Mouse (Mus musculus): ENCODE results near the gene Flot2. TPM values are rescaled to one million over a fixed set of nuclear protein-coding genes. Genes with fewer than 3 reads are reported as not detected.
"Not testable (repeated sequence)": the region's sequence is repeated elsewhere in the genome, so short reads cannot be mapped to it uniquely, and the experiment has no call there.

Gene Flot2
- polyA plus RNA-seq, 1 experiment from 2014 or later: 60.6 TPM

DNA sequence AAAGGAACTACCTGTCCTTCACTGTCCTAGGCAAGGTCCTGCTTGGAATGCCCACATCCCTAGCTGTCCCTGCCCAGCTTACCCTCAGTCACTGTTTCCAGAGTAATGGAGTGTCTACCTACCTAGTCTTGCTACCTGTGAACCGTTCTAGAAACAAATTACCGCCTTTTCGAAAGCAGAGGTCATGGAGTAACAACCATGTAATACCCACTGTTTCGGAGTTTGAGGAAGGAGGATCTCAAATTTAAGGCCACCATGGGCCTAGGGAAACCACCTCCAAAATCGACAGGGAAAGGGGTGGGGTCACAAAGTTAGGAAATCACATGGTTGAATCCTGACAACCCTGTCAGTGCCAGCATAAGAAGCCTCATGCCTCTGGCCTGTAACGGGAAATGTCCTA lies 6.3 kb upstream of the Flot2 start:
- WGBS: 39% methylated on average over 6 of the region's 6 CpGs
- Histone ChIP-seq H3K9ac (replicated peaks; ENCODE audit: low read depth, low read length) (no peak overlapping the region), H3K36me3 (ENCODE audit: control insufficient read depth, insufficient read depth, low read length) (peaks cover 30% of the 10 kb centered on the region), H3K4me3 (ENCODE audit: low read depth, low read length) (peak overlapping the region; percentile 80; the same call in 1 of the 2 replicates), H3K4me2 (replicated peaks; ENCODE audit: low read depth, low read length) (peak overlapping the region; percentile 87; the same call in 1 of the 2 replicates), H3K27me3 (ENCODE audit: control insufficient read depth, insufficient read depth, low read length) (no peaks in the 10 kb centered on the region), H3K27ac (ENCODE audit: low read length) (peak overlapping the region; percentile 82; the same call in 1 of the 2 replicates), H3K9me3 (ENCODE audit: control insufficient read depth, low read depth, low read length) (no peaks in the 10 kb centered on the region), H3K4me1 (ENCODE audit: control insufficient read depth, insufficient read depth, low read length) (peaks cover 7% of the 10 kb centered on the region; the same call in 1 of the 2 replicates)
- no peak for ATAC-seq (ENCODE audit: insufficient number of reproducible peaks, insufficient read depth, low FRiP score, low read depth)

DNA sequence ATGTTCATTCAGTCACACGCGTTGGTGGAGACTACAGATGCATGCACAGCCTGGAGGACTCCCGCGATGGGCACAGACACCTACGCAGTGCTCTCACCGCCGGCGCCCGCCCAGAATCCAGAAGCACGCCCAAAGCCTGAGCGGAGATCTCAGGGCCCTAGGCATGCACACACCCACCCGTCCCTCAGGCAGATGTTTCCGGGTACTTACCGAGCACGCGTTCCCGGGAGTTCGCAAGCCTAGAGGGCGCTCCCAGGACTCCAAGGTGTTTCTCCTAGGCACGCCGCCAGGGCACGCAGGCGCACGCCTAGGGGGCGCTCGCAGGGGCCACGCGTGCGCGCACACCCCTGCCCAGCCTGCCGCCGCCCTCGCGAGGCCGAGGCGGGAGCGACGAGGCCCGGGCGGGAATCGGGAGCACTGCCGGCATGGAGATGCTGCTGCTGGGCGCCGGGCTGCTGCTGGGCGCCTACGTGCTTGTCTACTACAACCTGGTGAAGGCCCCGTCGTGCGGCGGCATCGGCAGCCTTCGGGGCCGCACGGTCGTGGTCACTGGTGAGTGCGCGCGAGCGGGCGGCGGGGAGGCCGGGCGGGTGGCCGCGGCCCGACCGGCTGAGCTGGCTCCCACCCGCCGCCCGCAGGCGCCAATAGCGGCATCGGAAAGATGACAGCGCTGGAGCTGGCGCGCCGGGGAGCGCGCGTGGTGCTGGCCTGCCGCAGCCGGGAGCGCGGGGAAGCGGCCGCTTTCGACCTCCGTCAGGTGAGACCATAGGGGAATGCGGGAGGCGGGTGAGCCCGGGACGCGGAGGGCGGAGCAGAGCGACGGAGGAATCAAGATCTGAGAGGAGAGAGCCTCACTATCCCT lies 5.6 kb upstream of the Flot2 start, which contains the start of gene Dhrs13:
Gene Dhrs13 (plus strand): TSS at position 334 of the 862 bp plus-strand sequence.
- WGBS: under 1% methylated on average over 96 of the region's 96 CpGs
- H3K27ac ChIP-seq (ENCODE audit: low read length): peak within 1 kb of the TSS; percentile 82
- peak; percentile 90 for ATAC-seq (ENCODE audit: insufficient number of reproducible peaks, insufficient read depth, low FRiP score, low read depth)
- H3K4me1 ChIP-seq (ENCODE audit: control insufficient read depth, insufficient read depth, low read length): peaks cover 7% of the 10 kb centered on the region; the same call in 1 of the 2 replicates
- no peaks in the 10 kb centered on the region for H3K9me3 ChIP-seq (ENCODE audit: control insufficient read depth, low read depth, low read length)
- no peaks in the 10 kb centered on the region for H3K27me3 ChIP-seq (ENCODE audit: control insufficient read depth, insufficient read depth, low read length)
- peak within 1 kb of the TSS; percentile 80 for H3K4me3 ChIP-seq (ENCODE audit: low read depth, low read length)
- H3K36me3 ChIP-seq (ENCODE audit: control insufficient read depth, insufficient read depth, low read length): peaks cover 22% of the 10 kb centered on the region
- peak within 1 kb of the TSS; percentile 87 for H3K4me2 ChIP-seq (replicated peaks; ENCODE audit: low read depth, low read length)
- H3K9ac ChIP-seq (replicated peaks; ENCODE audit: low read depth, low read length): peak within 1 kb of the TSS; percentile 52

DNA sequence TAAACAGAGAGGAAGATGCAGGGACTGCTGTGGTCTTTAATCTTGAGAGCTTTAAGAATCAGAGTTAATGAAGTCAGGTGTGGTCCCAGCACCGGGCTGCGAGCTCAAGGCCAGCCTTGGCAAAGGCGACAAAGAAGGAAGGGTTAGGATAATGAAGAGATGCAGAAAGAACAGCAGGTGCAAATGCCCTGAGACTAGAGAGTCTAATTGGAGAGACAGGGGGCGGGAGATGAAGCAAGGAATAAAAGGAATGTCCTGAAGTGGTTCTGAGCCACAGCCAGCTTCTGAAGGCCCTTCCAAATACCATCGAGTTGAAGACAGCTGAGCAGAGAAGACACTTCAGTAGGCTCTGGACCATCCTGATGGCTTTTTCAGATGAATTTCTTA lies 4.9 kb upstream of the Flot2 start:
- Histone ChIP-seq H3K9ac (replicated peaks; ENCODE audit: low read depth, low read length) (peak overlapping the region; percentile 52), H3K36me3 (ENCODE audit: control insufficient read depth, insufficient read depth, low read length) (peaks cover 16% of the 10 kb centered on the region), H3K27me3 (ENCODE audit: control insufficient read depth, insufficient read depth, low read length) (no peaks in the 10 kb centered on the region), H3K4me3 (ENCODE audit: low read depth, low read length) (peak overlapping the region; percentile 80), H3K27ac (ENCODE audit: low read length) (peak overlapping the region; percentile 82; the same call in 1 of the 2 replicates), H3K4me2 (replicated peaks; ENCODE audit: low read depth, low read length) (peak overlapping the region; percentile 87), H3K4me1 (ENCODE audit: control insufficient read depth, insufficient read depth, low read length) (peaks cover 11% of the 10 kb centered on the region; the same call in 1 of the 2 replicates), H3K9me3 (ENCODE audit: control insufficient read depth, low read depth, low read length) (no peaks in the 10 kb centered on the region)
- ATAC-seq (ENCODE audit: insufficient number of reproducible peaks, insufficient read depth, low FRiP score, low read depth): no peak
- 15% methylated on average over 5 of the region's 5 CpGs for WGBS

DNA sequence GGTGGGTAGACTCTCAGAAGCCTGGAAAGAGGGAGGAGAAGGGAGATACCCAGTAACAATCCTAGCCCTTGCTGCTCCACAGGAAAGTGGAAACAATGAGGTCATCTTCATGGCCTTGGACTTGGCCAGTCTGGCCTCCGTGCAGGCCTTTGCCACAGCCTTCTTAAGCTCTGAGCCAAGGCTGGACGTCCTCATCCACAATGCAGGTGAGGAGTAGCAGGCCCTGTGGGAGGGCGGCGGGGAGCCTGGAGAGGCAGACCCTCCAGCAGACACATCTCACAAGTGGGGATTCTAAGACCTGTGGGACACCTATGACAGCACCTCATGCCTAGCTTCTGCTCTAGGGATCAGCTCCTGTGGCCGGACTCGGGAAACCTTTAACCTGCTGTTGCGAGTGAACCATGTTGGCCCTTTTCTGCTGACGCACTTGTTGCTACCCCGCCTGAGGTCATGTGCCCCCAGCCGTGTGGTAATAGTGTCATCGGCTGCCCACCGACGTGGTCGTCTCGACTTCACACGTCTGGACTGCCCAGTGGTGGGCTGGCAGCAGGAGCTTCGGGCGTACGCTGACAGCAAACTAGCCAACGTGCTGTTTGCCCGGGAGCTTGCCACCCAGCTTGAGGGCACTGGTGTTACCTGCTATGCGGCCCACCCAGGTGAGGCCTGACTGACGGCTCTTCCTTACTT lies 3.7 kb upstream of the Flot2 start:
- no peak for ATAC-seq (ENCODE audit: insufficient number of reproducible peaks, insufficient read depth, low FRiP score, low read depth)
- Histone ChIP-seq H3K36me3 (ENCODE audit: control insufficient read depth, insufficient read depth, low read length) (peaks cover 4% of the 10 kb centered on the region; the same call in 1 of the 2 replicates), H3K9ac (replicated peaks; ENCODE audit: low read depth, low read length) (no peak overlapping the region), H3K4me3 (ENCODE audit: low read depth, low read length) (no peak overlapping the region), H3K9me3 (ENCODE audit: control insufficient read depth, low read depth, low read length) (no peaks in the 10 kb centered on the region), H3K4me1 (ENCODE audit: control insufficient read depth, insufficient read depth, low read length) (peaks cover 11% of the 10 kb centered on the region; the same call in 1 of the 2 replicates), H3K27me3 (ENCODE audit: control insufficient read depth, insufficient read depth, low read length) (no peaks in the 10 kb centered on the region), H3K4me2 (replicated peaks; ENCODE audit: low read depth, low read length) (no peak overlapping the region), H3K27ac (ENCODE audit: low read length) (no peak overlapping the region)
- WGBS: 91% methylated on average over 23 of the region's 23 CpGs

DNA sequence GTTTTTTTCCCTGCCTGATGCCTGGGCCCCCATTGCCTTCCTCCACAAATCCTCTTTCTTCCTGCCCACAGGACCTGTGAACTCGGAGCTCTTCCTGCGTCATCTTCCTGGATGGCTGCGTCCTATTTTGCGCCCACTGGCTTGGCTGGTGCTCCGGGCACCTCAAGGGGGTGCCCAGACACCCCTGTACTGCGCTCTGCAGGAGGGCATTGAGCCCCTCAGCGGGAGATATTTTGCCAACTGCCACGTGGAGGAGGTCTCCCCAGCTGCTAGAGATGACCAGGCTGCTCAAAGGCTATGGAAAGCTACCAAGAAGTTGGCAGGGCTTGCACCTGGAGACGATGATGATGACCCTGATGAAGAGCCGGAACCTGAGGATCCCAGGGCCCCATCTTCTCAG lies 940 bp upstream of the Flot2 start:
- Histone ChIP-seq H3K9me3 (ENCODE audit: control insufficient read depth, low read depth, low read length) (no peaks in the 10 kb centered on the region), H3K9ac (replicated peaks; ENCODE audit: low read depth, low read length) (no peak overlapping the region), H3K27me3 (ENCODE audit: control insufficient read depth, insufficient read depth, low read length) (no peaks in the 10 kb centered on the region), H3K36me3 (ENCODE audit: control insufficient read depth, insufficient read depth, low read length) (no peaks in the 10 kb centered on the region; the same call in 1 of the 2 replicates), H3K4me2 (replicated peaks; ENCODE audit: low read depth, low read length) (no peak overlapping the region), H3K4me1 (ENCODE audit: control insufficient read depth, insufficient read depth, low read length) (peaks cover 11% of the 10 kb centered on the region; the same call in 1 of the 2 replicates), H3K4me3 (ENCODE audit: low read depth, low read length) (no peak overlapping the region), H3K27ac (ENCODE audit: low read length) (no peak overlapping the region)
- 83% methylated on average over 10 of the region's 10 CpGs for WGBS
- ATAC-seq (ENCODE audit: insufficient number of reproducible peaks, insufficient read depth, low FRiP score, low read depth): no peak

DNA sequence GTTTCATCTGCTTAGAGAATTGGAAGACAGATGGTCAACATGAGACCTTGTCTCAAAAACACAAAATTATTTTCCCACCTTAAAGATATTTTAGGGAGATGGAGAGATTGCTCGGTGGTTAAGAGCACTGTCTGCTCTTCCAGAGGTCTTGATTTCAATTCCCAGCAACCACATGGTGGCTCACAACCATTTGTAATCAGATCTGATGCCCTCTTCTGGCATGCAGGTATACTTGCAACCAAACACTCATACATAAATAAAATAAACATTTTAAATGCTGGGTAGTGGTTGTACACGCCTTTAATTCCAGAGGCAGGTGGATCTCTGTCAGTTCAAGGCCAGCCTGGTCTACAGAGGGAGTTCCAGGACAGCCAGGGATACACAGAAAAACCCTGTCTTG lies 3.1 kb downstream of the Flot2 start:
- Histone ChIP-seq H3K4me2 (replicated peaks; ENCODE audit: low read depth, low read length) (no peak overlapping the region), H3K27me3 (ENCODE audit: control insufficient read depth, insufficient read depth, low read length) (no peaks in the 10 kb centered on the region), H3K36me3 (ENCODE audit: control insufficient read depth, insufficient read depth, low read length) (peaks cover 2% of the 10 kb centered on the region; the same call in 1 of the 2 replicates), H3K27ac (ENCODE audit: low read length) (no peak overlapping the region), H3K9me3 (ENCODE audit: control insufficient read depth, low read depth, low read length) (no peaks in the 10 kb centered on the region), H3K9ac (replicated peaks; ENCODE audit: low read depth, low read length) (no peak overlapping the region), H3K4me1 (ENCODE audit: control insufficient read depth, insufficient read depth, low read length) (peaks cover 4% of the 10 kb centered on the region; the same call in 1 of the 2 replicates), H3K4me3 (ENCODE audit: low read depth, low read length) (no peak overlapping the region)
- 67% methylated on average over 2 of the region's 2 CpGs for WGBS
- no peak for ATAC-seq (ENCODE audit: insufficient number of reproducible peaks, insufficient read depth, low FRiP score, low read depth)

DNA sequence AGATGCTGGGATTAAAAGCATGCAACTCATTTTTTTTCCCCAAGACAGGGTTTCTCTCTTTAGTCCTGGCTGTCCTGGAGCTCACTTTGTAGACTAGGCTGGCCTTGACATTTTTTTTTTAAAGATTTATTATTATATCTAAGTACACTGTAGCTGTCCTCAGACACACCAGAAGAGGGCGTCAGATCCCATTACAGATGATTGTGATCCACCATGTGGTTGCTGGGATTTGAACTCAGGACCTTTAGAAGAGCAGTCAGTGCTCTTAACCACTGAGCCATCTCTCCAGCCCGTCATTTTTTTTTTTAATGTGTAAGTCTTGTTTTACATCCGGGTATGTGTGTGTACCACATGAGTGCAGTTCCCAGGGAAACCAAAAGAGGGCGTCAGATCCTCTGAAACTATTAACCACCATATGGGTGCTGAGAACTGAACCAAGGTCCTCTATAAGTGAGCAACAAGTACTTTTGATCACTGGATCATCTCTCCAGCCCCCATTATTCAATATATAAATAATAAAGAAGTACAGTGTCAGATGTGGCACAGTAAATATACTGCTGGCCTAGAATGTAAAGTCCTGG lies 4.6 kb downstream of the Flot2 start:
- H3K9ac ChIP-seq (replicated peaks; ENCODE audit: low read depth, low read length); ATAC-seq (ENCODE audit: insufficient number of reproducible peaks, insufficient read depth, low FRiP score, low read depth); H3K27ac ChIP-seq (ENCODE audit: low read length); H3K9me3 ChIP-seq (ENCODE audit: control insufficient read depth, low read depth, low read length); H3K27me3 ChIP-seq (ENCODE audit: control insufficient read depth, insufficient read depth, low read length); H3K4me1 ChIP-seq (ENCODE audit: control insufficient read depth, insufficient read depth, low read length); H3K4me3 ChIP-seq (ENCODE audit: low read depth, low read length); H3K36me3 ChIP-seq (ENCODE audit: control insufficient read depth, insufficient read depth, low read length); H3K4me2 ChIP-seq (replicated peaks; ENCODE audit: low read depth, low read length): not testable (repeated sequence)
- WGBS: 92% methylated on average over 4 of the region's 4 CpGs

DNA sequence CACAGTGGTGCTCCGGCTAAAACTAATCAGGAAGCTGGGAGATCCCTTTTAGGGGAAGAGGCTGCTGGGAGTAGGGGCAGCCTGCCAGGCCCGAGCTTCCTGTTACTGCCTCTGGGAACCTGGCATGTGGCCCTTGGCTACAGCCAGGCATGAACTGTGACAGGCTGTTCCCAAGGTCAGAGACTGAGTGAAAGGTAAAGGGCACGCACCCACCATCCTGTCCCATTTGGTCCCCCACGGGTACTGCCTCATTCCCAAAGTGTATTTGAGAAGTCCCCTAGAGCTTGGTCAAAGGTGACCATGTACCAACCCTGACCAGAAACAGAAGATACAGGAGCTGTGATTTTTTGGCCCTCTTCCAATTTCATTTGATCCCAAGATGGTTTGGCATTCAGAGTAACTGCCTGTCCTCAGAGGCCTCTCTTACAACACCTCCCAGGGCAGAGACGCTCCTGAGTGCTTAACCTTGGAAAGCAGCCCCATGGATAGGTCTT lies 7.1 kb downstream of the Flot2 start:
- no peaks in the 10 kb centered on the region for H3K9me3 ChIP-seq (ENCODE audit: control insufficient read depth, low read depth, low read length)
- no peak overlapping the region for H3K4me2 ChIP-seq (replicated peaks; ENCODE audit: low read depth, low read length)
- H3K27me3 ChIP-seq (ENCODE audit: control insufficient read depth, insufficient read depth, low read length): no peaks in the 10 kb centered on the region
- 81% methylated on average over 5 of the region's 5 CpGs for WGBS
- no peaks in the 10 kb centered on the region for H3K4me1 ChIP-seq (ENCODE audit: control insufficient read depth, insufficient read depth, low read length)
- H3K9ac ChIP-seq (replicated peaks; ENCODE audit: low read depth, low read length): no peak overlapping the region
- peaks cover 2% of the 10 kb centered on the region; the same call in 1 of the 2 replicates for H3K36me3 ChIP-seq (ENCODE audit: control insufficient read depth, insufficient read depth, low read length)
- no peak overlapping the region for H3K27ac ChIP-seq (ENCODE audit: low read length)
- H3K4me3 ChIP-seq (ENCODE audit: low read depth, low read length): no peak overlapping the region
- ATAC-seq (ENCODE audit: insufficient number of reproducible peaks, insufficient read depth, low FRiP score, low read depth): no peak
